Mouse (Mus musculus): ENCODE measurements around the gene Rps17. TPM values are rescaled to one million over a fixed set of nuclear protein-coding genes. Genes with fewer than 3 reads are reported as not detected.

Gene Rps17
- 849 and 918 TPM in 2 replicates for polyA plus RNA-seq (2012; rRNA removed)

DNA sequence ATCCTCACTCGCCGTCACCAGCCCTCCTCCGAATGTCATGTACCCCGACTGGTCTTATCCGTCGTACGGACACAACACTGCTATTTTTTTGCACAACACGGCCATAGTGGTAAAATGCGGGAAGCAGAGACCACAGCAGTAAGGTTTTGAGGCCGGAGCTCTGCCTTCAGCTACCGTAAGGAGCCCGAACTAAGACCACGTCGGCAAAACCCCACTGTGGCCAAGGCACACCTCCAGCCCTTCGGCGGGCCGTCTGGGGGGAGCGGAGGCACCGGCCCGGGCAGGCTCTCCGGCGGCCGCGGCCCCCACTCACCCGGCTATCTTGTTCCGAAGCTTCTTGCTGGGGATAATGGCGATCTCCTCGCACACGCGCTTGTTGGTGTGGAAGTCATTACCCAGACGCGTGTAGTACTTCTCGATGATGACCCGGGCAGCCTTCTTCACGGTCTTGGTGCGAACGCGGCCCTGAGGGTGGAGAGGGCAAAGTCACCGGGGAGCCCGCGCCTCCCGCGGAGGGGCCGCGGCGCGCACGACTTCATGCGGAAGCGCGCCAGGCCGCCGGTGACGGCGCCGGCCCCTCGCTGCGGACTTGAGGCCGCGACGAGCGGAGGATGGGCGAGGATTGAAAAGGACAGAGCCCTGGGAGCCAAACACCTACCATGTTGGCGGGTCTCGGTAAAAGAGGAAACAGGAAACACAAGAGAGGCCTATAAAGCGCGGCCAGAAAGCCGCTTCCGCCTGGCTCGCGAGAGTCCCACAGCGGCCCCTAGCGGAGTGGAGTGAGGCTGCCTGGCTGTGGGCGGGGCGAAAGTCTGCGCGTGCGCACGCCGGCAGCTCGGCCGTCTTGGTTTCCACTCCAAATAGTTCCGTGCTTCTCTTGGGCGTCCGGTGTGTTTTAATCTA, at the start of gene Rps17:
Gene Rps17, minus strand, starts transcription at position 711 of the 903 bp plus-strand sequence.

Other genes with a start within 250 kb of the Rps17 start
- gene Slc28a1, start 230.5 kb downstream of the Rps17 start, polyA plus RNA-seq (2012; rRNA removed) = 0.06 TPM in 1 of 2 replicates, not detected in the other
- 5.7 and 6.2 TPM in 2 replicates for gene Pde8a, start 131.7 kb downstream of the Rps17 start, polyA plus RNA-seq (2012; rRNA removed)
- 2.5 and 2.7 TPM in 2 replicates for gene Cpeb1, start 110.2 kb upstream of the Rps17 start, polyA plus RNA-seq (2012; rRNA removed)
- 2.7 and 3.1 TPM in 2 replicates for gene Ap3b2, start 148.7 kb upstream of the Rps17 start, polyA plus RNA-seq (2012; rRNA removed)
- not detected in 2 replicates for gene BC048679, start 153.0 kb upstream of the Rps17 start, polyA plus RNA-seq (2012; rRNA removed)
- gene Fsd2, start 221.7 kb upstream of the Rps17 start, polyA plus RNA-seq (2012; rRNA removed) = 0.02 TPM in 1 of 2 replicates, not detected in the other
- 38.1 and 40.2 TPM in 2 replicates for gene Whamm, start 226.0 kb upstream of the Rps17 start, polyA plus RNA-seq (2012; rRNA removed)

Measured in colon, adult 2 months (tissue).